Mouse (Mus musculus) hindbrain, embryonic 15.5 days (tissue): Measurements from ENCODE around the gene Zcchc3. TPM values are rescaled to one million over a fixed set of nuclear protein-coding genes. Genes with fewer than 3 reads are reported as not detected.

Experiments
- ATAC-seq: fragments of 200-750 bp; cut with Nextera tagmentation; 2 replicates; pipeline ENCODE4 v1.8.0; 2017; ENCODE audit warnings: low read depth, moderate number of reproducible peaks, moderate TSS enrichment; ENCODE audit not compliant: low FRiP score
- H3K27ac ChIP-seq: fragments of 300-500 bp; sonication (generic); replicated peaks from 2 replicates; pipeline ENCODE4 v1.5.1; 2015; ENCODE audit warnings: mild to moderate bottlenecking, inconsistent platforms
- H3K27me3 ChIP-seq: fragments of 300-500 bp; sonication (generic); 2 replicates; pipeline ENCODE4 v1.6.1; 2015; ENCODE audit warnings: control low read depth, inconsistent platforms
- H3K36me3 ChIP-seq: fragments of 300-500 bp; sonication (generic); 2 replicates; pipeline ENCODE4 v1.6.1; 2015; ENCODE audit warnings: control low read depth, inconsistent platforms
- H3K4me1 ChIP-seq: fragments of 300-500 bp; sonication (generic); replicated peaks from 2 replicates; pipeline ENCODE4 v1.6.1; 2015; ENCODE audit warnings: control low read depth, inconsistent platforms
- H3K4me2 ChIP-seq: fragments of 300-500 bp; sonication (generic); 2 replicates; pipeline ENCODE4 v1.6.1; 2015; ENCODE audit warnings: moderate library complexity, mild to moderate bottlenecking, inconsistent platforms
- H3K4me3 ChIP-seq: fragments of 300-500 bp; sonication (generic); 2 replicates; pipeline ENCODE4 v1.5.1; 2015; ENCODE audit warnings: mild to moderate bottlenecking, inconsistent platforms
- H3K9ac ChIP-seq: fragments of 300-500 bp; sonication (generic); 2 replicates; pipeline ENCODE4 v1.6.1; 2015; ENCODE audit warnings: inconsistent platforms
- H3K9me3 ChIP-seq: fragments of 300-500 bp; sonication (generic); 2 replicates; pipeline ENCODE4 v1.6.1; 2016; ENCODE audit warnings: control low read depth, inconsistent platforms
- WGBS: fragments of 180-500 bp; shearing (Covaris S2); methylation state at CpG from one replicate; pipeline ENCODE4 v1.1.7; 2015; 5-methylcytosine and 5-hydroxymethylcytosine counted together
- polyA plus RNA-seq: library from polyadenylated mRNA; unstranded; fragments of >200 nt; fragmentation: Nextera tagmentation; extraction: Ambion mirVana; gene quantifications from 2 replicates; pipeline ENCODE4 v1.2.1, GENCODE M21; 2015

Gene Zcchc3
- polyA plus RNA-seq, 1 experiment from 2014 or later = 18.6 TPM

- Histone ChIP-seq H3K27me3 (no peaks in the 10 kb centered on the region), H3K9me3 (no peaks in the 10 kb centered on the region), H3K36me3 (no peaks in the 10 kb centered on the region), H3K4me2 (peak overlapping the region; percentile 64), H3K27ac (peak overlapping the region; percentile 92), H3K4me3 (peak overlapping the region; percentile 42), H3K4me1 (peaks cover 26% of the 10 kb centered on the region), H3K9ac (peak overlapping the region; percentile 51)
- peak; percentile 88 for ATAC-seq
- 2% methylated on average over 21 of the region's 21 CpGs for WGBS
Measured at GRCm38 (mm10) chr2:152375652-152376344, 39.0 kb downstream of the Zcchc3 start.

GRCm38 (mm10) chr2:152373547-152373946 lies 41.3 kb downstream of the Zcchc3 start:
- ATAC-seq = no peak
- no peaks in the 10 kb centered on the region for H3K9me3 ChIP-seq
- WGBS = 75% methylated on average over 9 of the region's 9 CpGs
- peaks cover 26% of the 10 kb centered on the region for H3K4me1 ChIP-seq
- no peak overlapping the region for H3K4me2 ChIP-seq
- H3K36me3 ChIP-seq = no peaks in the 10 kb centered on the region
- no peak overlapping the region for H3K27ac ChIP-seq
- H3K27me3 ChIP-seq = no peaks in the 10 kb centered on the region
- H3K4me3 ChIP-seq = no peak overlapping the region
- no peak overlapping the region for H3K9ac ChIP-seq

- ATAC-seq = no peak
- 76% methylated on average over 4 of the region's 4 CpGs for WGBS
- Histone ChIP-seq H3K4me1 (peaks cover 26% of the 10 kb centered on the region), H3K4me2 (no peak overlapping the region), H3K27ac (no peak overlapping the region), H3K4me3 (no peak overlapping the region), H3K9ac (no peak overlapping the region), H3K36me3 (no peaks in the 10 kb centered on the region), H3K27me3 (no peaks in the 10 kb centered on the region), H3K9me3 (no peaks in the 10 kb centered on the region)
Measured at GRCm38 (mm10) chr2:152372661-152373060, 42.2 kb downstream of the Zcchc3 start.

- no peak for ATAC-seq
- peaks cover 26% of the 10 kb centered on the region for H3K4me1 ChIP-seq
- no peak overlapping the region for H3K4me3 ChIP-seq
- no peaks in the 10 kb centered on the region for H3K27me3 ChIP-seq
- H3K36me3 ChIP-seq = no peaks in the 10 kb centered on the region
- H3K9ac ChIP-seq = no peak overlapping the region
- H3K4me2 ChIP-seq = no peak overlapping the region
- H3K9me3 ChIP-seq = no peaks in the 10 kb centered on the region
- 73% methylated on average over 7 of the region's 7 CpGs for WGBS
- H3K27ac ChIP-seq = no peak overlapping the region
Measured at GRCm38 (mm10) chr2:152372104-152372503, 42.7 kb downstream of the Zcchc3 start.

GRCm38 (mm10) chr2:152368532-152369140 lies 46.2 kb downstream of the Zcchc3 start:
- Histone ChIP-seq H3K4me1 (peaks cover 4% of the 10 kb centered on the region), H3K27me3 (no peaks in the 10 kb centered on the region), H3K9me3 (no peaks in the 10 kb centered on the region), H3K4me3 (no peak overlapping the region), H3K9ac (no peak overlapping the region), H3K27ac (no peak overlapping the region), H3K4me2 (no peak overlapping the region), H3K36me3 (no peaks in the 10 kb centered on the region)
- peak; percentile 21; the same call in 1 of the 2 replicates for ATAC-seq
- 32% methylated on average over 14 of the region's 14 CpGs for WGBS

- no peak for ATAC-seq
- Histone ChIP-seq H3K36me3 (no peaks in the 10 kb centered on the region), H3K9ac (no peak overlapping the region), H3K4me2 (no peak overlapping the region), H3K4me1 (peaks cover 7% of the 10 kb centered on the region), H3K9me3 (no peaks in the 10 kb centered on the region), H3K27me3 (no peaks in the 10 kb centered on the region), H3K27ac (no peak overlapping the region), H3K4me3 (no peak overlapping the region)
- WGBS = 90% methylated on average over 5 of the region's 5 CpGs
Measured at GRCm38 (mm10) chr2:152367917-152368316, 46.9 kb downstream of the Zcchc3 start.

- Histone ChIP-seq H3K27me3 (no peaks in the 10 kb centered on the region), H3K27ac (peak overlapping the region; percentile 72), H3K9me3 (no peaks in the 10 kb centered on the region), H3K4me3 (peak overlapping the region; percentile 16), H3K36me3 (no peaks in the 10 kb centered on the region), H3K4me2 (peak overlapping the region; percentile 48), H3K9ac (no peak overlapping the region), H3K4me1 (peaks cover 7% of the 10 kb centered on the region)
- WGBS = 10% methylated on average over 17 of the region's 17 CpGs
- peak; percentile 60 for ATAC-seq
Measured at GRCm38 (mm10) chr2:152363245-152364147, 51.3 kb downstream of the Zcchc3 start.

Other genes starting within 250 kb of the Zcchc3 start
- gene Csnk2a1, start 188.2 kb downstream of the Zcchc3 start, polyA plus RNA-seq = 94.2 and 97.7 TPM in 2 replicates
- gene Tbc1d20, start 121.2 kb downstream of the Zcchc3 start, polyA plus RNA-seq = 32.1 and 36.5 TPM in 2 replicates
- 95.3 and 103 TPM in 2 replicates for gene Rbck1, start 82.4 kb downstream of the Zcchc3 start, polyA plus RNA-seq
- 1.8 TPM in 2 replicates for gene Trib3, start 71.0 kb downstream of the Zcchc3 start, polyA plus RNA-seq
- gene Nrsn2, start 38.4 kb downstream of the Zcchc3 start, polyA plus RNA-seq = 50.6 and 60.3 TPM in 2 replicates
- gene Sox12, start 17.0 kb downstream of the Zcchc3 start, polyA plus RNA-seq = 13.8 and 14.9 TPM in 2 replicates
- gene 6820408C15Rik, start 560 bp upstream of the Zcchc3 start, polyA plus RNA-seq = 2.2 and 2.3 TPM in 2 replicates
- gene Defb23, start 49.6 kb upstream of the Zcchc3 start, polyA plus RNA-seq = not detected in 2 replicates
- not detected in 2 replicates for gene Defb20, start 62.0 kb upstream of the Zcchc3 start, polyA plus RNA-seq
- gene Defb22, start 75.1 kb upstream of the Zcchc3 start, polyA plus RNA-seq = not detected in 2 replicates
- not detected in 2 replicates for gene Defb26, start 96.7 kb upstream of the Zcchc3 start, polyA plus RNA-seq
- not detected in 2 replicates for gene Defb28, start 103.2 kb upstream of the Zcchc3 start, polyA plus RNA-seq
- not detected in 2 replicates for gene Defb29, start 125.1 kb upstream of the Zcchc3 start, polyA plus RNA-seq
- not detected in 2 replicates for gene Gm17416, start 154.3 kb upstream of the Zcchc3 start, polyA plus RNA-seq
- gene Defb21, start 157.7 kb upstream of the Zcchc3 start, polyA plus RNA-seq = not detected in 2 replicates
- not detected in 2 replicates for gene Defb19, start 165.3 kb upstream of the Zcchc3 start, polyA plus RNA-seq
- not detected in 2 replicates for gene Defb45, start 184.4 kb upstream of the Zcchc3 start, polyA plus RNA-seq
- not detected in 2 replicates for gene Defb36, start 189.3 kb upstream of the Zcchc3 start, polyA plus RNA-seq
- gene Defb25, start 208.0 kb upstream of the Zcchc3 start, polyA plus RNA-seq = not detected in 2 replicates
- 0.52 and 0.72 TPM in 2 replicates for gene Rem1, start 211.9 kb upstream of the Zcchc3 start, polyA plus RNA-seq